Mouse (Mus musculus) hindbrain, embryonic 11.5 days (tissue): ENCODE data around the gene Adam10. TPM values are rescaled to one million over a fixed set of nuclear protein-coding genes. Genes with fewer than 3 reads are reported as not detected.

Source experiments
- ATAC-seq: fragments of 200-750 bp; cut with Nextera tagmentation; 2 replicates; pipeline ENCODE4 v1.8.0; 2017; ENCODE audit warnings: mild to moderate bottlenecking, moderate TSS enrichment, moderate library complexity; ENCODE audit not compliant: low FRiP score
- DNase-seq: peaks from one replicate; pipeline ENCODE4 v3.0.0-alpha.2; 2015; ENCODE audit warnings: low spot score
- H3K27ac ChIP-seq: fragments of 300-500 bp; sonication (generic); 2 replicates; pipeline ENCODE4 v1.5.1; 2014; ENCODE audit warnings: mild to moderate bottlenecking, low read depth, low read length
- H3K27me3 ChIP-seq: fragments of 300-500 bp; sonication (generic); 2 replicates; pipeline ENCODE4 v1.6.1; 2014; ENCODE audit warnings: mild to moderate bottlenecking, low read length, moderate library complexity, mixed read lengths; ENCODE audit not compliant: control insufficient read depth, insufficient read depth
- H3K36me3 ChIP-seq: fragments of 300-500 bp; sonication (generic); 2 replicates; pipeline ENCODE4 v1.6.1; 2014; ENCODE audit warnings: mild to moderate bottlenecking, low read length, moderate library complexity, mixed read lengths; ENCODE audit not compliant: control insufficient read depth, insufficient read depth
- H3K4me1 ChIP-seq: fragments of 300-500 bp; sonication (generic); replicated peaks from 2 replicates; pipeline ENCODE4 v1.6.1; 2014; ENCODE audit warnings: low read length, mixed read lengths; ENCODE audit not compliant: control insufficient read depth, insufficient read depth
- H3K4me2 ChIP-seq: fragments of 300-500 bp; sonication (generic); replicated peaks from 2 replicates; pipeline ENCODE4 v1.6.1; 2014; ENCODE audit warnings: mild to moderate bottlenecking, low read depth, low read length
- H3K4me3 ChIP-seq: fragments of 300-500 bp; sonication (generic); 2 replicates; pipeline ENCODE4 v1.5.1; 2014; ENCODE audit warnings: low read depth, low read length
- H3K9ac ChIP-seq: fragments of 300-500 bp; sonication (generic); 2 replicates; pipeline ENCODE4 v1.6.1; 2014; ENCODE audit warnings: low read depth, low read length
- H3K9me3 ChIP-seq: fragments of 300-500 bp; sonication (generic); 2 replicates; pipeline ENCODE4 v1.6.1; 2016; ENCODE audit warnings: low read length; ENCODE audit not compliant: control insufficient read depth
- WGBS: fragments of 180-500 bp; shearing (Covaris S2); extraction: QIAGEN DNeasy Blood & Tissue Kit; methylation state at CpG from one replicate; pipeline ENCODE4 v1.1.7; 2014; 5-methylcytosine and 5-hydroxymethylcytosine counted together
- polyA plus RNA-seq: library from polyadenylated mRNA; unstranded; fragments of >200 nt; fragmentation: Nextera tagmentation; extraction: Ambion mirVana; gene quantifications from 2 replicates; pipeline ENCODE4 v1.2.1, GENCODE M21; 2014

Adam10 gene
- polyA plus RNA-seq, 1 experiment from 2014 or later: 64.9 TPM

- WGBS: 70% methylated on average over 7 of the region's 7 CpGs
- no peak for ATAC-seq
- DNase-seq: no peak
Measured at GRCm38 (mm10) chr9:70788705-70789104, 109.9 kb downstream of the Adam10 start.

GRCm38 (mm10) chr9:70790621-70791020 is 111.8 kb downstream of the Adam10 start:
- H3K36me3 ChIP-seq: no peaks in the 10 kb centered on the region
- 85% methylated on average over 4 of the region's 4 CpGs for WGBS
- ATAC-seq (no peak), DNase-seq (no peak)
- no peak overlapping the region for H3K27ac ChIP-seq
- no peak overlapping the region for H3K9ac ChIP-seq
- H3K4me3 ChIP-seq: no peak overlapping the region
- H3K27me3 ChIP-seq: no peaks in the 10 kb centered on the region
- H3K4me1 ChIP-seq: no peaks in the 10 kb centered on the region
- H3K4me2 ChIP-seq: no peak overlapping the region
- H3K9me3 ChIP-seq: no peaks in the 10 kb centered on the region

More at GRCm38 (mm10) chr9:70788705-70789104, 109.9 kb downstream of the Adam10 start:
- H3K4me1 ChIP-seq: no peaks in the 10 kb centered on the region
- no peak overlapping the region for H3K4me3 ChIP-seq
- no peaks in the 10 kb centered on the region for H3K9me3 ChIP-seq
- H3K9ac ChIP-seq: no peak overlapping the region
- no peak overlapping the region for H3K27ac ChIP-seq
- no peaks in the 10 kb centered on the region for H3K36me3 ChIP-seq
- no peak overlapping the region for H3K4me2 ChIP-seq
- no peaks in the 10 kb centered on the region for H3K27me3 ChIP-seq

- Histone ChIP-seq H3K9ac (no peak overlapping the region), H3K4me1 (no peaks in the 10 kb centered on the region), H3K4me2 (no peak overlapping the region), H3K9me3 (no peaks in the 10 kb centered on the region), H3K27ac (no peak overlapping the region), H3K27me3 (no peaks in the 10 kb centered on the region), H3K4me3 (no peak overlapping the region), H3K36me3 (no peaks in the 10 kb centered on the region)
- no peak for DNase-seq
- 78% methylated on average over 15 of the region's 15 CpGs for WGBS
- ATAC-seq: no peak
Measured at GRCm38 (mm10) chr9:70794643-70795438, 116.0 kb downstream of the Adam10 start.

- 60% methylated on average over 2 of the region's 2 CpGs for WGBS
- no peak for ATAC-seq
- H3K9ac ChIP-seq: no peak overlapping the region
- H3K4me2 ChIP-seq: no peak overlapping the region
- H3K9me3 ChIP-seq: no peaks in the 10 kb centered on the region
- no peak overlapping the region for H3K4me3 ChIP-seq
- H3K4me1 ChIP-seq: no peaks in the 10 kb centered on the region
- H3K27ac ChIP-seq: no peak overlapping the region
- no peaks in the 10 kb centered on the region for H3K27me3 ChIP-seq
- H3K36me3 ChIP-seq: no peaks in the 10 kb centered on the region
- DNase-seq: no peak
Measured at GRCm38 (mm10) chr9:70795439-70795757, 116.6 kb downstream of the Adam10 start.

- H3K9ac ChIP-seq: no peak overlapping the region
- H3K4me3 ChIP-seq: no peak overlapping the region
- no peaks in the 10 kb centered on the region for H3K4me1 ChIP-seq
- H3K4me2 ChIP-seq: no peak overlapping the region
- no peak overlapping the region for H3K27ac ChIP-seq
- DNase-seq (no peak), ATAC-seq (no peak)
- H3K27me3 ChIP-seq: no peaks in the 10 kb centered on the region
- 67% methylated on average over 8 of the region's 8 CpGs for WGBS
- H3K36me3 ChIP-seq: no peaks in the 10 kb centered on the region
- H3K9me3 ChIP-seq: no peaks in the 10 kb centered on the region
Measured at GRCm38 (mm10) chr9:70800588-70801315, 122.0 kb downstream of the Adam10 start.

- H3K27ac ChIP-seq: no peak overlapping the region
- H3K4me3 ChIP-seq: no peak overlapping the region
- ATAC-seq: no peak
- no peak for DNase-seq
- no peaks in the 10 kb centered on the region for H3K9me3 ChIP-seq
- no peaks in the 10 kb centered on the region for H3K36me3 ChIP-seq
- no peak overlapping the region for H3K4me2 ChIP-seq
- 87% methylated on average over 3 of the region's 3 CpGs for WGBS
- no peaks in the 10 kb centered on the region for H3K27me3 ChIP-seq
- H3K9ac ChIP-seq: no peak overlapping the region
- no peaks in the 10 kb centered on the region for H3K4me1 ChIP-seq
Measured at GRCm38 (mm10) chr9:70801761-70802160, 123.0 kb downstream of the Adam10 start.

GRCm38 (mm10) chr9:70802816-70803215 is 124.0 kb downstream of the Adam10 start:
- Histone ChIP-seq H3K9ac (no peak overlapping the region), H3K4me1 (no peaks in the 10 kb centered on the region), H3K4me2 (no peak overlapping the region), H3K27me3 (no peaks in the 10 kb centered on the region), H3K27ac (no peak overlapping the region), H3K9me3 (no peaks in the 10 kb centered on the region), H3K36me3 (no peaks in the 10 kb centered on the region), H3K4me3 (no peak overlapping the region)
- no peak for DNase-seq
- WGBS: 70% methylated on average over 3 of the region's 3 CpGs
- ATAC-seq: no peak

GRCm38 (mm10) chr9:70806069-70806468 is 127.3 kb downstream of the Adam10 start:
- Histone ChIP-seq H3K27ac (no peak overlapping the region), H3K27me3 (no peaks in the 10 kb centered on the region), H3K36me3 (no peaks in the 10 kb centered on the region), H3K4me3 (no peak overlapping the region), H3K9me3 (no peaks in the 10 kb centered on the region), H3K9ac (no peak overlapping the region), H3K4me2 (no peak overlapping the region), H3K4me1 (no peaks in the 10 kb centered on the region)
- DNase-seq: no peak
- ATAC-seq: no peak
- 78% methylated on average over 1 of the region's 1 CpGs for WGBS

GRCm38 (mm10) chr9:70807714-70808113 is 128.9 kb downstream of the Adam10 start:
- Histone ChIP-seq H3K36me3 (no peaks in the 10 kb centered on the region), H3K4me1 (no peaks in the 10 kb centered on the region), H3K9ac (no peak overlapping the region), H3K4me2 (no peak overlapping the region), H3K9me3 (no peaks in the 10 kb centered on the region), H3K27ac (no peak overlapping the region), H3K4me3 (no peak overlapping the region), H3K27me3 (no peaks in the 10 kb centered on the region)
- ATAC-seq (no peak), DNase-seq (no peak)
- WGBS: 59% methylated on average over 11 of the region's 11 CpGs
